Mouse (Mus musculus): ENCODE results near the gene Gm14151.

DNA sequence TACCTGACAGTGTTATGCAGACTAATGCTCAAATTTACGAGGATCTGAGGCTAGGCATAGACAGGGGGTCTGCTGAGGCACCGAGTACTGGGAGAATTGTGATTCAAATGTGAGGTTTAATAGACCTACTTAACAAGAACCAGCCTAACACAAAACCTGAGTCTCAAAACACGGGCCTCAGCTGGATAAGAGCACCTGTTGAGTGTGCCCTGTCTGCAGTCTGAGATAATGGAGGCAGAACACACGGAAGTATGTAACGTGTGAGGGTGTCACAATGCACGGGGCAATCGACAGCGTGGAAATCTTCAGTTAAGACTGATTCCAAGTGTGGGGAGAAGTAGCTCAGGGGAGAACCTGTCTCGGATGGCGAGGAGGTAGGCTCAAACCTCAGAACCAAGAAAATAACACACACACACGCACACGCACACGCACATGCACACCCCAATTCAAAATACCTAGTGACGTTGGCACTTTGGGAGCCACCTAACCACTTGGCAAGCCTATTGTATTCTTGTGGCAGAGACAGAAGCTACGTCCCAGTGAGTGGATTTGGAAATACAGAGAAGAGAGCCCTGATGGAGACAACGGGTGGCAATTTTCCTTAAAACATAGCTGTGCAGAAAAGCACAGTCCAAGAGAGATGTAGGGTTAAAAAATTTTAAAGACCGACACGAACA lies 54.1 kb downstream of the Gm14151 start:
- TF ChIP-seq CTCF (IDR thresholded peaks at IDR 0.05; ENCODE audit: insufficient read depth, low read depth, low read length) (no peak), POLR2A (IDR thresholded peaks at IDR 0.05; ENCODE audit: insufficient read depth, low read depth, low read length) (no peak)
